Mouse (Mus musculus) lung, postnatal 14 days (tissue): ENCODE results near the gene Nudcd3.
A peak's percentile ranks its signal among the peaks of the same experiment; 100 is the strongest.

Experiments used
- DNase-seq: peaks from one replicate; pipeline ENCODE4 v3.0.0; 2021

Gene Nudcd3

GRCm38 (mm10) chr11:6200087-6200569 lies at the start of gene Nudcd3:
Nudcd3 (minus strand) TSS chr11:6200415.
- DNase-seq = peak; percentile 87

- DNase-seq = no peak
Observed at GRCm38 (mm10) chr11:6244707-6245106, 44.5 kb upstream of the Nudcd3 start.

GRCm38 (mm10) chr11:6233025-6233424 lies 32.8 kb upstream of the Nudcd3 start:
- DNase-seq = no peak

GRCm38 (mm10) chr11:6230012-6230411 lies 29.8 kb upstream of the Nudcd3 start, which contains the start of gene Npc1l1:
Npc1l1 (minus strand) TSS chr11:6230143.
- no peak for DNase-seq

- DNase-seq = no peak
Observed at GRCm38 (mm10) chr11:6224541-6225229, 24.5 kb upstream of the Nudcd3 start.

GRCm38 (mm10) chr11:6222187-6222586 lies 22.0 kb upstream of the Nudcd3 start:
- DNase-seq = no peak

GRCm38 (mm10) chr11:6219967-6220366 lies 19.8 kb upstream of the Nudcd3 start:
- DNase-seq = no peak

- no peak for DNase-seq
Observed at GRCm38 (mm10) chr11:6218189-6218896, 18.1 kb upstream of the Nudcd3 start.

- no peak for DNase-seq
Observed at GRCm38 (mm10) chr11:6216834-6217233, 16.6 kb upstream of the Nudcd3 start.

- DNase-seq = no peak
Observed at GRCm38 (mm10) chr11:6208158-6208557, 7.9 kb upstream of the Nudcd3 start.

- DNase-seq = no peak
Observed at GRCm38 (mm10) chr11:6207090-6207489, 6.9 kb upstream of the Nudcd3 start.

- DNase-seq = no peak
Observed at GRCm38 (mm10) chr11:6200570-6200969, 355 bp upstream of the Nudcd3 start.

- no peak for DNase-seq
Observed at GRCm38 (mm10) chr11:6199410-6200086, 667 bp downstream of the Nudcd3 start, which contains the start of gene A730071L15Rik. A730071L15Rik (plus strand) TSS chr11:6200029.

- no peak for DNase-seq
Observed at GRCm38 (mm10) chr11:6198449-6198848, 1.8 kb downstream of the Nudcd3 start.

GRCm38 (mm10) chr11:6196780-6197179 lies 3.4 kb downstream of the Nudcd3 start:
- DNase-seq = no peak

- DNase-seq = peak; percentile 94
Observed at GRCm38 (mm10) chr11:6187878-6188277, 12.3 kb downstream of the Nudcd3 start.

- DNase-seq = no peak
Observed at GRCm38 (mm10) chr11:6187399-6187798, 12.8 kb downstream of the Nudcd3 start.

- no peak for DNase-seq
Observed at GRCm38 (mm10) chr11:6184202-6184935, 15.8 kb downstream of the Nudcd3 start.

- DNase-seq = no peak
Observed at GRCm38 (mm10) chr11:6183246-6183645, 17.0 kb downstream of the Nudcd3 start.

- no peak for DNase-seq
Observed at GRCm38 (mm10) chr11:6180811-6181399, 19.3 kb downstream of the Nudcd3 start.

GRCm38 (mm10) chr11:6179194-6179593 lies 21.0 kb downstream of the Nudcd3 start:
- DNase-seq = no peak

GRCm38 (mm10) chr11:6178673-6179166 lies 21.5 kb downstream of the Nudcd3 start:
- no peak for DNase-seq
